Mouse (Mus musculus): Measurements from ENCODE around the gene Meis1.

DNA sequence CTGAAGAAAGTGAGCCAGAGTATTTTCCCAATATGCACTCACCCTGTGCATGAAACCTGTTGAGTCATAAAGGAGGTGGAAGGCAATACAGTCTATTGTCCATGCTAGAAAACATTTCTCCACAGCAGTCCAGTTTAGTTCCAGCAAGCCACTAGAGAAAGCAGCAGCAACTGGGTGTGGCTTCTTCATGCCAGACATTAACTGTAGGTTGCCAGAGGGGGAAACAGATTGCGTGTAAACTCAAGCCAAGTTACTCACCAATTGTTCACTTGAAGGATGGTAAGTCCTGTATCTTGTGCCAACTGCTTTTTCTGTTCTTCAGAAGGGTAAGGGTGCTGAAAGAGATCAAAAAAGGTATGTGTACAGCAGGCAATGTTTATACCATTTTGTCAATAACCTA lies 113.4 kb downstream of the Meis1 start:
- no peak for TF ChIP-seq CTCF (IDR thresholded peaks at IDR 0.05; ENCODE audit: low read depth, low read length)
- TF ChIP-seq EP300 (IDR thresholded peaks at IDR 0.05; ENCODE audit: insufficient read depth, low read depth, low read length) = no peak
